Mouse (Mus musculus): ENCODE data around the gene Tigd4. TPM values are rescaled to one million over a fixed set of nuclear protein-coding genes. Genes with fewer than 3 reads are reported as not detected.

Tigd4 gene
- polyA plus RNA-seq, 1 experiment from 2014 or later = not detected

GRCm38 (mm10) chr3:84615856-84616225 is 22.5 kb downstream of the Tigd4 start:
- Histone ChIP-seq H3K9me3 (no peaks in the 10 kb centered on the region), H3K27me3 (no peaks in the 10 kb centered on the region), H3K4me2 (no peak overlapping the region), H3K36me3 (no peaks in the 10 kb centered on the region), H3K4me1 (replicated peaks) (no peaks in the 10 kb centered on the region), H3K9ac (no peak overlapping the region), H3K4me3 (no peak overlapping the region), H3K27ac (replicated peaks) (no peak overlapping the region)
- WGBS = 39% methylated on average over 7 of the region's 7 CpGs
- ATAC-seq (ENCODE audit: low FRiP score, low read depth) = no peak

GRCm38 (mm10) chr3:84618627-84619026 is 25.3 kb downstream of the Tigd4 start:
- Histone ChIP-seq H3K36me3 (no peaks in the 10 kb centered on the region), H3K4me3 (no peak overlapping the region), H3K9ac (no peak overlapping the region), H3K4me1 (replicated peaks) (no peaks in the 10 kb centered on the region), H3K4me2 (no peak overlapping the region), H3K9me3 (no peaks in the 10 kb centered on the region), H3K27ac (replicated peaks) (no peak overlapping the region), H3K27me3 (no peaks in the 10 kb centered on the region)
- 97% methylated on average over 2 of the region's 2 CpGs for WGBS
- ATAC-seq (ENCODE audit: low FRiP score, low read depth) = no peak

GRCm38 (mm10) chr3:84619056-84619455 is 25.7 kb downstream of the Tigd4 start:
- Histone ChIP-seq H3K36me3 (no peaks in the 10 kb centered on the region), H3K9me3 (no peaks in the 10 kb centered on the region), H3K9ac (no peak overlapping the region), H3K4me1 (replicated peaks) (no peaks in the 10 kb centered on the region), H3K27me3 (no peaks in the 10 kb centered on the region), H3K27ac (replicated peaks) (no peak overlapping the region), H3K4me2 (no peak overlapping the region), H3K4me3 (no peak overlapping the region)
- ATAC-seq (ENCODE audit: low FRiP score, low read depth) = no peak
- WGBS = 96% methylated on average over 7 of the region's 7 CpGs

- Histone ChIP-seq H3K9me3 (no peaks in the 10 kb centered on the region), H3K27me3 (no peaks in the 10 kb centered on the region), H3K4me1 (replicated peaks) (no peaks in the 10 kb centered on the region), H3K9ac (no peak overlapping the region), H3K27ac (replicated peaks) (no peak overlapping the region), H3K36me3 (no peaks in the 10 kb centered on the region), H3K4me3 (no peak overlapping the region), H3K4me2 (no peak overlapping the region)
- WGBS = 90% methylated on average over 6 of the region's 6 CpGs
- ATAC-seq (ENCODE audit: low FRiP score, low read depth) = no peak
Observed at GRCm38 (mm10) chr3:84619725-84620124, 26.4 kb downstream of the Tigd4 start.

- H3K36me3 ChIP-seq = no peaks in the 10 kb centered on the region
- H3K27me3 ChIP-seq = no peaks in the 10 kb centered on the region
- ATAC-seq (ENCODE audit: low FRiP score, low read depth) = no peak
- H3K4me3 ChIP-seq = no peak overlapping the region
- 68% methylated on average over 3 of the region's 3 CpGs for WGBS
- H3K9me3 ChIP-seq = no peaks in the 10 kb centered on the region
- H3K27ac ChIP-seq (replicated peaks) = no peak overlapping the region
- H3K4me1 ChIP-seq (replicated peaks) = peaks cover 7% of the 10 kb centered on the region; the same call in 1 of the 2 replicates
- no peak overlapping the region for H3K9ac ChIP-seq
- no peak overlapping the region for H3K4me2 ChIP-seq
Observed at GRCm38 (mm10) chr3:84622026-84622425, 28.7 kb downstream of the Tigd4 start.

- ATAC-seq (ENCODE audit: low FRiP score, low read depth) = no peak
- Histone ChIP-seq H3K27ac (replicated peaks) (no peak overlapping the region), H3K9ac (no peak overlapping the region), H3K4me2 (no peak overlapping the region), H3K9me3 (no peaks in the 10 kb centered on the region), H3K36me3 (no peaks in the 10 kb centered on the region), H3K4me3 (no peak overlapping the region), H3K4me1 (replicated peaks) (no peaks in the 10 kb centered on the region), H3K27me3 (no peaks in the 10 kb centered on the region)
- 93% methylated on average over 9 of the region's 9 CpGs for WGBS
Observed at GRCm38 (mm10) chr3:84631586-84631985, 38.2 kb downstream of the Tigd4 start.

- H3K9me3 ChIP-seq = no peaks in the 10 kb centered on the region
- H3K4me3 ChIP-seq = no peak overlapping the region
- peaks cover 6% of the 10 kb centered on the region; the same call in 1 of the 2 replicates for H3K4me1 ChIP-seq (replicated peaks)
- WGBS = 83% methylated on average over 6 of the region's 6 CpGs
- H3K9ac ChIP-seq = no peak overlapping the region
- ATAC-seq (ENCODE audit: low FRiP score, low read depth) = no peak
- no peaks in the 10 kb centered on the region for H3K36me3 ChIP-seq
- H3K4me2 ChIP-seq = no peak overlapping the region
- no peaks in the 10 kb centered on the region for H3K27me3 ChIP-seq
- H3K27ac ChIP-seq (replicated peaks) = no peak overlapping the region
Observed at GRCm38 (mm10) chr3:84637095-84637494, 43.7 kb downstream of the Tigd4 start.

- H3K4me3 ChIP-seq = no peak overlapping the region
- H3K4me1 ChIP-seq (replicated peaks) = peaks cover 6% of the 10 kb centered on the region; the same call in 1 of the 2 replicates
- H3K27me3 ChIP-seq = no peaks in the 10 kb centered on the region
- no peak for ATAC-seq (ENCODE audit: low FRiP score, low read depth)
- H3K4me2 ChIP-seq = no peak overlapping the region
- 75% methylated on average over 12 of the region's 12 CpGs for WGBS
- no peak overlapping the region for H3K9ac ChIP-seq
- H3K9me3 ChIP-seq = no peaks in the 10 kb centered on the region
- H3K36me3 ChIP-seq = no peaks in the 10 kb centered on the region
- no peak overlapping the region for H3K27ac ChIP-seq (replicated peaks)
Observed at GRCm38 (mm10) chr3:84637890-84638578, 44.7 kb downstream of the Tigd4 start.

GRCm38 (mm10) chr3:84638858-84639257 is 45.5 kb downstream of the Tigd4 start:
- no peak for ATAC-seq (ENCODE audit: low FRiP score, low read depth)
- Histone ChIP-seq H3K4me2 (no peak overlapping the region), H3K27me3 (no peaks in the 10 kb centered on the region), H3K27ac (replicated peaks) (no peak overlapping the region), H3K9ac (no peak overlapping the region), H3K36me3 (no peaks in the 10 kb centered on the region), H3K4me3 (no peak overlapping the region), H3K9me3 (no peaks in the 10 kb centered on the region), H3K4me1 (replicated peaks) (peaks cover 6% of the 10 kb centered on the region; the same call in 1 of the 2 replicates)
- 87% methylated on average over 4 of the region's 4 CpGs for WGBS

GRCm38 (mm10) chr3:84639767-84640500 is 46.6 kb downstream of the Tigd4 start:
- Histone ChIP-seq H3K4me2 (no peak overlapping the region), H3K9me3 (no peaks in the 10 kb centered on the region), H3K27me3 (no peaks in the 10 kb centered on the region), H3K4me1 (replicated peaks) (peaks cover 6% of the 10 kb centered on the region; the same call in 1 of the 2 replicates), H3K36me3 (no peaks in the 10 kb centered on the region), H3K27ac (replicated peaks) (no peak overlapping the region), H3K4me3 (no peak overlapping the region), H3K9ac (no peak overlapping the region)
- ATAC-seq (ENCODE audit: low FRiP score, low read depth) = no peak
- 42% methylated on average over 11 of the region's 11 CpGs for WGBS

- WGBS = 37% methylated on average over 6 of the region's 6 CpGs
- ATAC-seq (ENCODE audit: low FRiP score, low read depth) = no peak
- Histone ChIP-seq H3K36me3 (no peaks in the 10 kb centered on the region), H3K27me3 (no peaks in the 10 kb centered on the region), H3K9me3 (no peaks in the 10 kb centered on the region), H3K27ac (replicated peaks) (no peak overlapping the region), H3K4me1 (replicated peaks) (peaks cover 6% of the 10 kb centered on the region; the same call in 1 of the 2 replicates), H3K4me2 (no peak overlapping the region), H3K4me3 (no peak overlapping the region), H3K9ac (no peak overlapping the region)
Observed at GRCm38 (mm10) chr3:84640536-84640935, 47.2 kb downstream of the Tigd4 start.

GRCm38 (mm10) chr3:84641391-84641790 is 48.0 kb downstream of the Tigd4 start:
- Histone ChIP-seq H3K4me1 (replicated peaks) (peaks cover 6% of the 10 kb centered on the region; the same call in 1 of the 2 replicates), H3K4me2 (no peak overlapping the region), H3K4me3 (no peak overlapping the region), H3K9ac (no peak overlapping the region), H3K36me3 (no peaks in the 10 kb centered on the region), H3K9me3 (no peaks in the 10 kb centered on the region), H3K27ac (replicated peaks) (no peak overlapping the region), H3K27me3 (no peaks in the 10 kb centered on the region)
- WGBS = 90% methylated on average over 2 of the region's 2 CpGs
- ATAC-seq (ENCODE audit: low FRiP score, low read depth) = no peak
